Mouse (Mus musculus): Measurements from ENCODE around the gene Zpbp. TPM values are rescaled to one million over a fixed set of nuclear protein-coding genes. Genes with fewer than 3 reads are reported as not detected.

The Zpbp gene
- polyA plus RNA-seq, 1 experiment from 2014 or later = 0.67 TPM

DNA sequence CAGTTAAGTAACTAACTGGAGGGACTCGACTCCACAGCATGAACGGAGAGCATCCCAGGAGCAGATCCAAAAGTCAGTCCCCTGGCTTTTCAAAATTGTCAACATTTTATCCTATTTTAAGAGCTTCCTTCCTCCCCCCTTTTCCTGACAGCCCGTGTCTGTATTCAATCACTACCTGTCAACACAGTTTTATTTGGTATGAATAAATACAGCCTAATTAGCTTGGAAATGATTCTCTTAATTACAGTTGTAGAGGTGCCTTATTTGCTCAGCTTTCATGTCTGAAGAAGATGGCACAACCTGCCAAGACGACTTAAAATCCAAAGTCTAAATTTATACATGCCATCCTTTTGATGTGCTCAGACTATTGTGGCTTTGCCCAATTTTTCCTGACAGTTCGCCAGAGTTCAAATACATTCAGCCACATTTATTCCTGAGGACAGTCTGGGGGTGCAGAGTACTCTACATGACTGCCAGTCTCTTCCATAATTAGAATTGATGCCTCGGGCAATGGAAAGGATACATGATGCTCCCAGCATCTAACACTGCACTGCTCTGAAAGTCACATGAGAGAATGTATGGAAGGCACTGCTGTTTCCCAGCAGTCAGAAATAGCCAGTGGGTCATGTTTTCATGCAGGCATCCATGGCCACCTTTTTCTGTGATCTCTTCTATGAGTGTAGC is 219.4 kb downstream of the Zpbp start:
- Histone ChIP-seq H3K27me3 (ENCODE audit: control insufficient read depth, insufficient read depth, low read length) (no peaks in the 10 kb centered on the region), H3K4me1 (ENCODE audit: control insufficient read depth, insufficient read depth, low read length) (peaks cover 3% of the 10 kb centered on the region; the same call in 1 of the 2 replicates), H3K4me2 (ENCODE audit: low read depth, low read length) (no peak overlapping the region), H3K36me3 (ENCODE audit: control insufficient read depth, insufficient read depth) (no peaks in the 10 kb centered on the region), H3K27ac (ENCODE audit: low read length) (no peak overlapping the region), H3K9me3 (replicated peaks; ENCODE audit: control insufficient read depth, low read length) (no peaks in the 10 kb centered on the region), H3K4me3 (ENCODE audit: low read length) (no peak overlapping the region), H3K9ac (ENCODE audit: low read length) (no peak overlapping the region)
- ATAC-seq (replicated peaks; ENCODE audit: extremely low read depth, insufficient read depth, low FRiP score) = no peak
- 52% methylated on average over 6 of the region's 6 CpGs for WGBS

DNA sequence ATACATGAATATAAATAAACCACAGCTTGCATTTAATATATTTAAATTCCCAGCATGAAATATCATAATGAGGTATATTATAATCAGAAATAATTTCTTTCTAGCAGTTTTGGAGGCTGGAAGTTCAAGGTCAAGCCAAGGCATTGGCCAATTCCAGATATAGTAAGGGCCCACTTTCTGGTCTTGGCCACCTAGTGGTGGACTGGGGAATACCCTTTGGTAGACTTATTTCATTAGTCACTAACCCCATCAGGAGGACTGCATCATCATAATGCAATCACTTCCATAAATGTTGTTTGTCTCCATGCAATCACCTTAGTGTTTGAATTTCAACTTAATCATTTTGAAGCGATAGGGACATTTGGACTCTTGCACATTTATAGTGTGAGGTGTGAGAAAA is 222.9 kb downstream of the Zpbp start:
- Histone ChIP-seq H3K4me3 (ENCODE audit: low read length) (no peak overlapping the region), H3K27me3 (ENCODE audit: control insufficient read depth, insufficient read depth, low read length) (no peaks in the 10 kb centered on the region), H3K27ac (ENCODE audit: low read length) (no peak overlapping the region), H3K9ac (ENCODE audit: low read length) (no peak overlapping the region), H3K36me3 (ENCODE audit: control insufficient read depth, insufficient read depth) (no peaks in the 10 kb centered on the region), H3K9me3 (replicated peaks; ENCODE audit: control insufficient read depth, low read length) (no peaks in the 10 kb centered on the region), H3K4me1 (ENCODE audit: control insufficient read depth, insufficient read depth, low read length) (peaks cover 3% of the 10 kb centered on the region; the same call in 1 of the 2 replicates), H3K4me2 (ENCODE audit: low read depth, low read length) (no peak overlapping the region)
- 73% methylated on average over 1 of the region's 1 CpGs for WGBS
- no peak for ATAC-seq (replicated peaks; ENCODE audit: extremely low read depth, insufficient read depth, low FRiP score)

Other genes starting within 250 kb of the Zpbp start
- 1.7 and 1.8 TPM in 2 replicates for gene Spata48, start 314 bp downstream of the Zpbp start, polyA plus RNA-seq (2015; fragmentation: Nextera tagmentation; extraction: Ambion mirVana)
- gene 4930512M02Rik, start 165.4 kb upstream of the Zpbp start, polyA plus RNA-seq (2015; fragmentation: Nextera tagmentation; extraction: Ambion mirVana) = not detected in 2 replicates
- gene Ikzf1, start 222.6 kb upstream of the Zpbp start, polyA plus RNA-seq (2015; fragmentation: Nextera tagmentation; extraction: Ambion mirVana) = 3.9 and 15.1 TPM in 2 replicates